Mouse (Mus musculus): ENCODE measurements around the gene Alcam.

DNA sequence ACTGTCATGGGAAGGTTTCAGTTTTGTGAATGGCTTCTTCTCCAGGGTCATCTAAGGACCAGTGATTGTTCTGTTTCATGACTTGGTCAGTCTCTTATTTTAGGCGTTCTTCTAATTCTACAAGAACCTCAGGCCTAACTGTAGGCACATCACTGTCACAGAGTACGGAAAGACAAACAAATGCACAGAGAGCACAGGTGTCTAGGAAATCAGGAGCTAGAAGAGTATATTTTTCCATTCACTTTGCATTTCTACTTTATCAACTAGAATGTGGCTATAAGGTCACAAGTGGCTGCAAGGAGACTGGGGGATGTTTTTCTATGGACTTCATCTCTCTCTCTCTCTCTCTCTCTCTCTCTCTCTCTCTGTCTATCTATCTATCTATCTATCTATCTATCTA lies 19.2 kb upstream of the Alcam start:
- TF ChIP-seq MYOG (IDR thresholded peaks at IDR 0.05; ENCODE audit: control insufficient read depth in 1 of 3, insufficient read depth in 1 of 3, insufficient read length in 2 of 3, low read depth in 2 of 3) (no peak), POLR2A (IDR thresholded peaks at IDR 0.05; ENCODE audit: insufficient read length, low read depth) (no peak), MAX (IDR thresholded peaks at IDR 0.05; ENCODE audit: low read depth) (no peak), POLR2AphosphoS2 (IDR thresholded peaks at IDR 0.05; ENCODE audit: insufficient read length, low read depth) (no peak), CEBPB (IDR thresholded peaks at IDR 0.05; ENCODE audit: insufficient read depth, poor library complexity, severe bottlenecking) (no peak), E2F4 (IDR thresholded peaks at IDR 0.05; ENCODE audit: insufficient read depth) (no peak), USF1 (IDR thresholded peaks at IDR 0.05; ENCODE audit: low read depth) (no peak), TCF3 (IDR thresholded peaks at IDR 0.05; ENCODE audit: insufficient read length, low read depth) (no peak), MYOD1 (IDR thresholded peaks at IDR 0.05; ENCODE audit: control insufficient read depth in 1 of 3, insufficient read length in 2 of 3, low read depth in 2 of 3) (no peak)

Measured in myocyte (in vitro differentiated cells).